Mouse (Mus musculus) kidney, embryonic 14.5 days (tissue): ENCODE results near the gene Nup98. TPM values are rescaled to one million over a fixed set of nuclear protein-coding genes. Genes with fewer than 3 reads are reported as not detected.

Experiments
- ATAC-seq: fragments of 200-750 bp; cut with Nextera tagmentation; 2 replicates; pipeline ENCODE4 v1.8.0; 2017; ENCODE audit warnings: moderate number of reproducible peaks, mild to moderate bottlenecking, moderate TSS enrichment, moderate library complexity; ENCODE audit not compliant: low FRiP score, low TSS enrichment
- H3K27ac ChIP-seq: fragments of 300-500 bp; sonication (generic); 2 replicates; pipeline ENCODE4 v1.5.1; 2014; ENCODE audit warnings: low read depth, mild to moderate bottlenecking, low read length, moderate library complexity, mixed read lengths
- H3K27me3 ChIP-seq: fragments of 300-500 bp; sonication (generic); 2 replicates; pipeline ENCODE4 v1.6.1; 2014; ENCODE audit warnings: mild to moderate bottlenecking, low read length; ENCODE audit not compliant: control insufficient read depth, insufficient read depth
- H3K36me3 ChIP-seq: fragments of 300-500 bp; sonication (generic); 2 replicates; pipeline ENCODE4 v1.6.1; 2014; ENCODE audit warnings: low read length, mixed read lengths; ENCODE audit not compliant: control insufficient read depth, insufficient read depth
- H3K4me1 ChIP-seq: fragments of 300-500 bp; sonication (generic); 2 replicates; pipeline ENCODE4 v1.6.1; 2014; ENCODE audit warnings: low read length, mixed read lengths; ENCODE audit not compliant: control insufficient read depth, insufficient read depth
- H3K4me2 ChIP-seq: fragments of 300-500 bp; sonication (generic); replicated peaks from 2 replicates; pipeline ENCODE4 v1.6.1; 2014; ENCODE audit warnings: low read depth, mild to moderate bottlenecking, low read length
- H3K4me3 ChIP-seq: fragments of 300-500 bp; sonication (generic); 2 replicates; pipeline ENCODE4 v1.5.1; 2014; ENCODE audit warnings: mild to moderate bottlenecking, low read length
- H3K9ac ChIP-seq: fragments of 300-500 bp; sonication (generic); 2 replicates; pipeline ENCODE4 v1.6.1; 2014; ENCODE audit warnings: low read depth, mild to moderate bottlenecking, low read length, moderate library complexity
- H3K9me3 ChIP-seq: fragments of 300-500 bp; sonication (generic); 2 replicates; pipeline ENCODE4 v1.6.1; 2016; ENCODE audit warnings: low read length; ENCODE audit not compliant: control insufficient read depth
- WGBS: fragments of 180-500 bp; shearing (Covaris S2); extraction: QIAGEN DNeasy Blood & Tissue Kit; methylation state at CpG from one replicate; pipeline ENCODE4 v1.1.7; 2014; 5-methylcytosine and 5-hydroxymethylcytosine counted together
- polyA plus RNA-seq: library from polyadenylated mRNA; unstranded; fragments of >200 nt; fragmentation: Nextera tagmentation; extraction: Ambion mirVana; gene quantifications from 2 replicates; pipeline ENCODE4 v1.2.1, GENCODE M21; 2014

Nup98 gene
- polyA plus RNA-seq, 1 experiment from 2014 or later: 55.4 TPM

DNA sequence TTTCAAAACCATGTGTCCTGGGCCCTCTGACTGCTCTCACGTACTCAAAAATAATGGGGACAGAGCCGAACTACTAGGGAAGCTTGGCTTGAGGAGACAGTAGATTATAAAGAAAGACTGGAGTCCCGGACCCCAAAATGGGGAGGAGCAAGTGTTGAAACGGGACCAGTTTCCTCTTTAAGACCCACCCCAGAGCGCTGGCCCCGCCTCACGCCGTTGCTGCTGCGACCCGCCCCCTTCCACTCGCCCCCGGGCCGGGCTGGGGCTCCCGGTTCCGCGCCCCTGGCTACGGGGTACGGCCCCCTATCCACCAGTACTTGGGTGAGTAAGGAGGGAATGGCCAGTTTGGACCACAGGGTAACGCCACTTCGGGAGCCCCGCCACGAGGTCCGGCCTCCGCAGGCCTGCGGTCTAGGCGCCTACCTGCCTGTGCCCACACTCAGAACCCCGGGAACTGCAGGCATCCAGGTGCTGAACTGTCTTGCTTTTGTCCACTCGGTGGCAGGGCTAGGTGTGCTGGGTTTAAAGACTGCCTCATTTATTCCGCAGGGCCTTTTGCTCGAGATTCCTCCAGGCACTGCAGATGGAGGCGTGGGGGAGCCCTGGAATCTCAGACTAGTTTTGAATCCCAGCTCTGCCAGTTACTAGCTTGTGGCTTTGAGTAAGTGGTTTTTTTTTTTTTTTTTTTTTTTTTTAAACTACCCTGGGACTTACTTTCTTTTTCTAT is 13.0 kb upstream of the Nup98 start:
- Histone ChIP-seq H3K4me1 (no peaks in the 10 kb centered on the region), H3K27ac (peak overlapping the region; percentile 75), H3K4me2 (peak overlapping the region; percentile 45), H3K27me3 (no peaks in the 10 kb centered on the region), H3K4me3 (peak overlapping the region; percentile 75), H3K36me3 (peaks cover 6% of the 10 kb centered on the region; the same call in 1 of the 2 replicates), H3K9me3 (no peaks in the 10 kb centered on the region), H3K9ac (peak overlapping the region; percentile 76)
- 1% methylated on average over 31 of the region's 31 CpGs for WGBS
- peak; percentile 93 for ATAC-seq

DNA sequence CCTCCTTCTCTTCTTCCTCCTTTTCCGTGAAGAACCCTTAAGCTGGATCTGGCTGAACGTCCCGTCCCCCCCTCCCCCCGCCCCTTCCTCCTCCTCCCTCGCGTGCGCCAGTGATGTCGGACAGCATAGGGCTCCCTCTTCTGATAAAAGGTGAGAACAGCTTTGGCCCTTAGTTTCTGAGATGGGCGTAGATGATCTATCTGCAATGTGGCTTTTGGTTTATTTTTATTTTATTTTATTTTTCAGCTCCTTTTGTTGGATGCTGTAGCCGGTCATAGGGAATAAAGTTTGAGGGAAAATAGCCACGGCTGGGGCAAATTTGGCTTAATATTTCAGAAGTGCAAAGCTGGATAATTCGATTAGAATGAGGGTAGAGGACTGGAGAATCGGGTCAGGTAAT is 12.4 kb upstream of the Nup98 start:
- no peaks in the 10 kb centered on the region for H3K9me3 ChIP-seq
- H3K27me3 ChIP-seq: no peaks in the 10 kb centered on the region
- 2% methylated on average over 8 of the region's 13 CpGs for WGBS
- H3K4me1 ChIP-seq: no peaks in the 10 kb centered on the region
- peak overlapping the region; percentile 75 for H3K4me3 ChIP-seq
- peak overlapping the region; percentile 45 for H3K4me2 ChIP-seq
- ATAC-seq: peak; percentile 74
- no peak overlapping the region for H3K27ac ChIP-seq
- peaks cover 6% of the 10 kb centered on the region; the same call in 1 of the 2 replicates for H3K36me3 ChIP-seq
- peak overlapping the region; percentile 76; the same call in 1 of the 2 replicates for H3K9ac ChIP-seq

DNA sequence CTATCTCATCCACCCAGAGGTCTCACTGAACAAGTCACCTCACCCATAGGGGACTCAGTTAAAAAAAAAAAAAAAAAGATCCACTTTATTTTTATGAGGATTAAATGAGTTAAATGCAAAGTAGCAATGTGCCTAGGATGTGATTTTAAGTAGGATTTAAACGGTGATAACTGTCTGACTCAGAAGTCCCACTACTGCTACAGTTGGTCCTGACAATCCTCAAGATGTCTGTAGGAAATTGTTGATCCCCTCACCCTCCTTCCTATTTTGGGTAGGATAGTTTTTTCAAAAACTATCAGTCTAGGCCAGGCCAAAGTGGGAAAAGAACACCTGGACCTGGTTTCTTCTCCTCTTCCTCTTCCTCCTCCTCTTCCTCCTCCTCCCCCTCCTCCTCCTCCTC is 11.9 kb upstream of the Nup98 start:
- WGBS: 43% methylated on average over 1 of the region's 1 CpGs
- Histone ChIP-seq H3K4me1 (no peaks in the 10 kb centered on the region), H3K27me3 (no peaks in the 10 kb centered on the region), H3K9me3 (no peaks in the 10 kb centered on the region), H3K27ac (no peak overlapping the region), H3K4me2 (peak overlapping the region; percentile 45), H3K4me3 (peak overlapping the region; percentile 75), H3K9ac (no peak overlapping the region; the same call in 1 of the 2 replicates), H3K36me3 (peaks cover 6% of the 10 kb centered on the region; the same call in 1 of the 2 replicates)
- ATAC-seq: peak; percentile 4; the same call in 1 of the 2 replicates

DNA sequence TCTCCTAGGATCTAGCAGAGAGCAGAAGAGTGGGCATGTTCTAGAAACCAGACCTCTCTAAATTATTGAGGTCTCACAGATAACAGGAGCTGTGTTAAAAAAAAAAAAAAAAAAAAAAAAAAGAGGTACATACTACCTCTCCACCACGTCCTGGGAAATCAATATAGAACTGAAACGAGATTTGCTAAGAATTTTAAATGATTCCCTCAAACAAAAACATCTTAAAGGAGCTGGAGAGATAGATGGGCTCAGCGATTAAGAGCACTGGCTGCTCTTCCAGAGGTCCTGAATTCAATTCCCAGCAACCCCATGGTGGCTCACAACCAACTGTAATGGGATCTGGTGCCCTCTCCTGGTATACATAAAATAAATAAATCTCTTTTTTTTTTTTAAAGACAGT is 1.1 kb upstream of the Nup98 start:
- peak overlapping the region; percentile 83 for H3K27ac ChIP-seq
- H3K4me2 ChIP-seq: peak overlapping the region; percentile 50
- H3K4me3 ChIP-seq: peak overlapping the region; percentile 78
- ATAC-seq: no peak
- H3K4me1 ChIP-seq: peaks cover 8% of the 10 kb centered on the region
- peak overlapping the region; percentile 90; the same call in 1 of the 2 replicates for H3K9ac ChIP-seq
- 78% methylated on average over 3 of the region's 3 CpGs for WGBS
- H3K27me3 ChIP-seq: no peaks in the 10 kb centered on the region
- H3K36me3 ChIP-seq: no peaks in the 10 kb centered on the region; the same call in 1 of the 2 replicates
- no peaks in the 10 kb centered on the region for H3K9me3 ChIP-seq

DNA sequence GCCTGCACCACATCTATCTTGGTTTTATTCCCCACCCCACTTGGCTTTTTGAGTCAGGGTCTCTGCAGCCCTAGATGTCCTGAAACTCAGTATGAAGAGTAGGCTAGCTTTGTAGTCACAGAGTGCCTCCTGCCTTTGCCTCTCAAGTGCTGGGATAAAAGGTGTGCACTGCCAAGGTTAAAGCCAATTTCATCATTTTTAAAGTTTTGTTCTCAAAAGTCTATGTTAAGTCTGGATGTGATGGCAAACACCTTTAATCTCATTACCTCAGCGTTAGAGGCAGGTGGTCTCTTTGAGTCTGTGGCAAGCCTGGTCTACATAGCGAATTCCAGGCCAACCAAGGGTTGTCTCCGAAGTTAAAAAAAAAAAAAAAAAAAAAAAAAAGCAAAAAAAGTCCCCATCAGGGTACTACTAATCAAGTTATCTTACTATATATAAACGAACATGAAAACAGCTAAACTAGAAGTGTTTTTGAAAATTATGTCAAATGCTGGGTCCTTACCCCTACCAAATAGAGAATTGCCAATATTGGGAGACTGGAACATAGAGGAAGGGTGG is 1.1 kb downstream of the Nup98 start:
- Histone ChIP-seq H3K9me3 (no peaks in the 10 kb centered on the region), H3K9ac (peak overlapping the region; percentile 90), H3K27ac (no peak overlapping the region), H3K4me2 (peak overlapping the region; percentile 65), H3K36me3 (no peaks in the 10 kb centered on the region; the same call in 1 of the 2 replicates), H3K27me3 (no peaks in the 10 kb centered on the region), H3K4me3 (peak overlapping the region; percentile 78), H3K4me1 (peaks cover 8% of the 10 kb centered on the region)
- ATAC-seq: no peak
- WGBS: 56% methylated on average over 4 of the region's 4 CpGs

DNA sequence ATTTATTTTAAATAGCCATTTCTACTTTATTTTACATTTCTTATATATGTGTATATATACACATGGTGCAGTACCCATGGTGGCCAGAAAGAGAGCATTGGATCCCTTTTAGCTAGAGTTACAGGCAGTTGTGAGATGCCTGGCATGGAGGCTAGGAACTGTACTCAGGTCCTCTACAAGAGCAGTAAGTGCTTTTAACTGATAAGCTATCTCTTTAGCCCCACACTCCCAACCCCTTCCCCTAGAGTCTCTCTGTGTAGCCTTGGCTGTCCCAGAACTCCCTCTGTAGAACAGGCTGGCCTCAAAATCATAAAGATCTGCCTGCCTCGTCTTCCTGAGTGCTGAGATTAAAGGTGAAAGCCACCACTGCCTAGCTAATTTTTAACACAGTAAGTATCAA is 4.3 kb downstream of the Nup98 start:
- no peak for ATAC-seq
- no peak overlapping the region for H3K4me3 ChIP-seq

DNA sequence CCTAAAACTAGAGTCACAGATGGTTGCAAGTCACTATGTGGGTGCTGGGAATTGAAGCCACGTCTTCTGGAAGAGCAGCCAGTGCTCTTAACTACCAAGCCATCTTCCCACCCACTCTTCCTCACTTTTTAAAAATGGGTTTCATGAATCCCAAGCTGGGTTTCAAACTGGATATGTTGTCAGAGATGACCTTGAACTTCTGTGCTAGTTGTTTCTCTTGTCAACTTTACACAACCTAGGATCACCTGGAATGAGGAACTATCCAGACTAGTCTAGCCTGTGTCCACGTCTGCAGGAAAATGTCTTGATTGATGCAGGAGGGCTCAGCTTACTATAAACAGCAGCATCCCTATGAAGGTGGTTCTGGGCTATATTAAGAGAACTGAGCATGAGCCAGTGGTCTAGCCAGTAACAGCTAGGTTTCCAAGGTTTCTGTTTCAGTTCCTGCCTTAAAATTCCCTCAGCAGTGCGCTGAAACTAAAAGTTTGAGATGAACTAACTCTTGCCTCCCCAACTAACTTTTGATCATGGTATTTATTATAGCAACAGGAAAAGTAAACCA is 5.6 kb downstream of the Nup98 start:
- Histone ChIP-seq H3K27me3 (no peaks in the 10 kb centered on the region), H3K9ac (no peak overlapping the region), H3K4me2 (no peak overlapping the region), H3K27ac (no peak overlapping the region), H3K36me3 (no peaks in the 10 kb centered on the region; the same call in 1 of the 2 replicates), H3K4me1 (peaks cover 8% of the 10 kb centered on the region), H3K9me3 (no peaks in the 10 kb centered on the region), H3K4me3 (no peak overlapping the region)
- ATAC-seq: no peak
- WGBS: 82% methylated on average over 3 of the region's 3 CpGs

More for the DNA sequence above, 4.3 kb downstream of the Nup98 start:
- peaks cover 8% of the 10 kb centered on the region for H3K4me1 ChIP-seq
- no peak overlapping the region for H3K27ac ChIP-seq
- WGBS: 76% methylated on average over 1 of the region's 1 CpGs
- no peaks in the 10 kb centered on the region; the same call in 1 of the 2 replicates for H3K36me3 ChIP-seq
- H3K4me2 ChIP-seq: no peak overlapping the region
- no peak overlapping the region for H3K9ac ChIP-seq
- no peaks in the 10 kb centered on the region for H3K9me3 ChIP-seq
- H3K27me3 ChIP-seq: no peaks in the 10 kb centered on the region

DNA sequence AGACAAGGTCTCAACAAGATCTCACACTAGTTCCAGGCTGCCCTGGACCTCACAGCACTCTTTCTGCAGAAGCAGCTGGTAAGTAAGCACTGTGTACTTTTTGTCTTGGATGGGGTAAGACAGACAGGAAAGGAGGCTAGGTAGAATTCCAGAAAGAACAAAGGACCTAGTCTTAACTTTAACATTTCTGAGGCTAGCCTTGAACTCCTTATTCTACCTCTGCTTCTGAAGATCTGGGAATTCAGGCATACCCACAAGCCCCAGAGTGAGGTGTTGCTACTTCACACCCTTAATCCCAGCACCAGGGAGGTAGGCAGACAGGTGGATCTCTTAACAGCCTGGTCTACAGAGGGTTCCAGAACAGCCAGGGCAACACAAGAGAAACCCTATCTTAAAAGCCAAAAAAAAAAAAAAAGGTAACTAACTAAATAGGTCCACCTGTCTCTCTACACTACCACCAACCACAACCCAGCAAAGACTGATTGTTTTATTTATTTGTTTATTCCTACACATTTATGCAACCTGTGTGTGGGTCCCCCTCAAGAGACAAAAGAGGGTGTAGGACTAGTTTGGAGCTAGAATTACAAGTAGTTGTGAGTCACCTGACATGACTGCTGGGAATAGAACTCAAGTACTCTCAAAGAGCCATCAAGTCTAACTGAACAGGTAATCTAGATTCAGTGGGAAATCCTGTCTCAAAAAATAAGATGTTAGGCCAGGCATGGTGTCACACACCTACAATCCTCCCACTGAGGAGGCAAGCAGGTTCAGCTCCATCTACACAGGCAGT is 8.8 kb downstream of the Nup98 start:
- Histone ChIP-seq H3K36me3 (no peaks in the 10 kb centered on the region; the same call in 1 of the 2 replicates), H3K4me1 (no peaks in the 10 kb centered on the region), H3K27me3 (no peaks in the 10 kb centered on the region), H3K27ac (no peak overlapping the region), H3K4me2 (no peak overlapping the region), H3K9me3 (no peaks in the 10 kb centered on the region), H3K9ac (no peak overlapping the region), H3K4me3 (no peak overlapping the region)
- no peak for ATAC-seq
